Mouse (Mus musculus): ENCODE data around the gene Gm20431.

Gm20431 gene

GRCm38 (mm10) chr2:167574814-167575213 is 86.5 kb downstream of the Gm20431 start:
- Histone ChIP-seq H3K36me3 (ENCODE audit: control insufficient read depth, insufficient read depth, low read length, poor library complexity, severe bottlenecking) (no peaks in the 10 kb centered on the region; the same call in 1 of the 2 replicates), H3K27me3 (ENCODE audit: control insufficient read depth, insufficient read depth, low read length, poor library complexity, severe bottlenecking) (no peaks in the 10 kb centered on the region)
- DNase-seq (ENCODE audit: low read depth, low spot score), result no peak

GRCm38 (mm10) chr2:167571442-167572220 is 89.7 kb downstream of the Gm20431 start:
- DNase-seq (ENCODE audit: low read depth, low spot score), result no peak
- no peaks in the 10 kb centered on the region for H3K36me3 ChIP-seq (ENCODE audit: control insufficient read depth, insufficient read depth, low read length, poor library complexity, severe bottlenecking)
- no peaks in the 10 kb centered on the region for H3K27me3 ChIP-seq (ENCODE audit: control insufficient read depth, insufficient read depth, low read length, poor library complexity, severe bottlenecking)

GRCm38 (mm10) chr2:167570815-167571214 is 90.5 kb downstream of the Gm20431 start:
- no peaks in the 10 kb centered on the region for H3K27me3 ChIP-seq (ENCODE audit: control insufficient read depth, insufficient read depth, low read length, poor library complexity, severe bottlenecking)
- DNase-seq (ENCODE audit: low read depth, low spot score), result no peak
- H3K36me3 ChIP-seq (ENCODE audit: control insufficient read depth, insufficient read depth, low read length, poor library complexity, severe bottlenecking), result no peaks in the 10 kb centered on the region

- Histone ChIP-seq H3K27me3 (ENCODE audit: control insufficient read depth, insufficient read depth, low read length, poor library complexity, severe bottlenecking) (no peaks in the 10 kb centered on the region), H3K36me3 (ENCODE audit: control insufficient read depth, insufficient read depth, low read length, poor library complexity, severe bottlenecking) (no peaks in the 10 kb centered on the region)
- DNase-seq (ENCODE audit: low read depth, low spot score), result no peak
Observed at GRCm38 (mm10) chr2:167569934-167570651, 91.2 kb downstream of the Gm20431 start.

GRCm38 (mm10) chr2:167568112-167568511 is 93.2 kb downstream of the Gm20431 start:
- Histone ChIP-seq H3K36me3 (ENCODE audit: control insufficient read depth, insufficient read depth, low read length, poor library complexity, severe bottlenecking) (no peaks in the 10 kb centered on the region), H3K27me3 (ENCODE audit: control insufficient read depth, insufficient read depth, low read length, poor library complexity, severe bottlenecking) (no peaks in the 10 kb centered on the region)
- DNase-seq (ENCODE audit: low read depth, low spot score), result no peak

- no peaks in the 10 kb centered on the region for H3K27me3 ChIP-seq (ENCODE audit: control insufficient read depth, insufficient read depth, low read length, poor library complexity, severe bottlenecking)
- peak; percentile 67 for DNase-seq (ENCODE audit: low read depth, low spot score)
Observed at GRCm38 (mm10) chr2:167565682-167566081, 95.6 kb downstream of the Gm20431 start.

GRCm38 (mm10) chr2:167565312-167565656 is 96.0 kb downstream of the Gm20431 start:
- H3K27me3 ChIP-seq (ENCODE audit: control insufficient read depth, insufficient read depth, low read length, poor library complexity, severe bottlenecking), result no peaks in the 10 kb centered on the region
- no peaks in the 10 kb centered on the region for H3K36me3 ChIP-seq (ENCODE audit: control insufficient read depth, insufficient read depth, low read length, poor library complexity, severe bottlenecking)
- DNase-seq (ENCODE audit: low read depth, low spot score), result no peak

More at GRCm38 (mm10) chr2:167565682-167566081, 95.6 kb downstream of the Gm20431 start:
- no peaks in the 10 kb centered on the region for H3K36me3 ChIP-seq (ENCODE audit: control insufficient read depth, insufficient read depth, low read length, poor library complexity, severe bottlenecking)

- Histone ChIP-seq H3K36me3 (ENCODE audit: control insufficient read depth, insufficient read depth, low read length, poor library complexity, severe bottlenecking) (no peaks in the 10 kb centered on the region), H3K27me3 (ENCODE audit: control insufficient read depth, insufficient read depth, low read length, poor library complexity, severe bottlenecking) (no peaks in the 10 kb centered on the region)
- DNase-seq (ENCODE audit: low read depth, low spot score), result no peak
Observed at GRCm38 (mm10) chr2:167564551-167565311, 96.6 kb downstream of the Gm20431 start.

- Histone ChIP-seq H3K27me3 (ENCODE audit: control insufficient read depth, insufficient read depth, low read length, poor library complexity, severe bottlenecking) (no peaks in the 10 kb centered on the region), H3K36me3 (ENCODE audit: control insufficient read depth, insufficient read depth, low read length, poor library complexity, severe bottlenecking) (no peaks in the 10 kb centered on the region)
- no peak for DNase-seq (ENCODE audit: low read depth, low spot score)
Observed at GRCm38 (mm10) chr2:167563703-167564102, 97.6 kb downstream of the Gm20431 start.

GRCm38 (mm10) chr2:167563035-167563434 is 98.3 kb downstream of the Gm20431 start:
- no peaks in the 10 kb centered on the region for H3K27me3 ChIP-seq (ENCODE audit: control insufficient read depth, insufficient read depth, low read length, poor library complexity, severe bottlenecking)
- no peak for DNase-seq (ENCODE audit: low read depth, low spot score)
- H3K36me3 ChIP-seq (ENCODE audit: control insufficient read depth, insufficient read depth, low read length, poor library complexity, severe bottlenecking), result no peaks in the 10 kb centered on the region

GRCm38 (mm10) chr2:167562101-167562500 is 99.2 kb downstream of the Gm20431 start:
- H3K27me3 ChIP-seq (ENCODE audit: control insufficient read depth, insufficient read depth, low read length, poor library complexity, severe bottlenecking), result no peaks in the 10 kb centered on the region
- no peak for DNase-seq (ENCODE audit: low read depth, low spot score)
- no peaks in the 10 kb centered on the region for H3K36me3 ChIP-seq (ENCODE audit: control insufficient read depth, insufficient read depth, low read length, poor library complexity, severe bottlenecking)

GRCm38 (mm10) chr2:167559413-167559812 is 101.9 kb downstream of the Gm20431 start:
- no peak for DNase-seq (ENCODE audit: low read depth, low spot score)
- Histone ChIP-seq H3K27me3 (ENCODE audit: control insufficient read depth, insufficient read depth, low read length, poor library complexity, severe bottlenecking) (no peaks in the 10 kb centered on the region), H3K36me3 (ENCODE audit: control insufficient read depth, insufficient read depth, low read length, poor library complexity, severe bottlenecking) (no peaks in the 10 kb centered on the region)

Data from splenic B cell, adult 2 months (primary cell).